Mouse (Mus musculus) neural tube, embryonic 14.5 days (tissue): ENCODE measurements around the gene Specc1l. TPM values are rescaled to one million over a fixed set of nuclear protein-coding genes. Genes with fewer than 3 reads are reported as not detected.
"Not testable (repeated sequence)": the region's sequence is repeated elsewhere in the genome, so short reads cannot be mapped to it uniquely, and the experiment has no call there.

Experiments used
- ATAC-seq: fragments of 200-750 bp; cut with Nextera tagmentation; 2 replicates; pipeline ENCODE4 v1.8.0; 2017; ENCODE audit warnings: low read depth, mild to moderate bottlenecking, moderate TSS enrichment, moderate library complexity
- H3K27ac ChIP-seq: fragments of 300-500 bp; sonication (generic); 2 replicates; pipeline ENCODE4 v1.5.1; 2014; ENCODE audit warnings: low read depth, mild to moderate bottlenecking, control low read depth, low read length, moderate library complexity, mixed read lengths
- H3K27me3 ChIP-seq: fragments of 300-500 bp; sonication (generic); 2 replicates; pipeline ENCODE4 v1.6.1; 2014; ENCODE audit warnings: low read length; ENCODE audit not compliant: control insufficient read depth, insufficient read depth
- H3K36me3 ChIP-seq: fragments of 300-500 bp; sonication (generic); 2 replicates; pipeline ENCODE4 v1.6.1; 2014; ENCODE audit warnings: low read length, mixed read lengths; ENCODE audit not compliant: control insufficient read depth, insufficient read depth
- H3K4me1 ChIP-seq: fragments of 300-500 bp; sonication (generic); 2 replicates; pipeline ENCODE4 v1.6.1; 2014; ENCODE audit warnings: low read length; ENCODE audit not compliant: control insufficient read depth, insufficient read depth
- H3K4me2 ChIP-seq: fragments of 300-500 bp; sonication (generic); 2 replicates; pipeline ENCODE4 v1.6.1; 2014; ENCODE audit warnings: mild to moderate bottlenecking, low read depth, low read length, control low read depth
- H3K4me3 ChIP-seq: fragments of 300-500 bp; sonication (generic); 2 replicates; pipeline ENCODE4 v1.5.1; 2014; ENCODE audit warnings: low read depth, low read length, control low read depth, mixed read lengths
- H3K9ac ChIP-seq: fragments of 300-500 bp; sonication (generic); replicated peaks from 2 replicates; pipeline ENCODE4 v1.6.1; 2014; ENCODE audit warnings: low read depth, mild to moderate bottlenecking, control low read depth, low read length, mixed read lengths
- H3K9me3 ChIP-seq: fragments of 300-500 bp; sonication (generic); 2 replicates; pipeline ENCODE4 v1.6.1; 2016; ENCODE audit warnings: low read length; ENCODE audit not compliant: control insufficient read depth
- WGBS: fragments of 180-500 bp; shearing (Covaris S2); extraction: QIAGEN DNeasy Blood & Tissue Kit; methylation state at CpG from one replicate; pipeline ENCODE4 v1.1.7; 2014; 5-methylcytosine and 5-hydroxymethylcytosine counted together
- polyA plus RNA-seq: library from polyadenylated mRNA; unstranded; fragments of >200 nt; fragmentation: Nextera tagmentation; extraction: Ambion mirVana; gene quantifications from 2 replicates; pipeline ENCODE4 v1.2.1, GENCODE M21; 2014

Specc1l gene
- polyA plus RNA-seq, 1 experiment from 2014 or later = 25.5 TPM

DNA sequence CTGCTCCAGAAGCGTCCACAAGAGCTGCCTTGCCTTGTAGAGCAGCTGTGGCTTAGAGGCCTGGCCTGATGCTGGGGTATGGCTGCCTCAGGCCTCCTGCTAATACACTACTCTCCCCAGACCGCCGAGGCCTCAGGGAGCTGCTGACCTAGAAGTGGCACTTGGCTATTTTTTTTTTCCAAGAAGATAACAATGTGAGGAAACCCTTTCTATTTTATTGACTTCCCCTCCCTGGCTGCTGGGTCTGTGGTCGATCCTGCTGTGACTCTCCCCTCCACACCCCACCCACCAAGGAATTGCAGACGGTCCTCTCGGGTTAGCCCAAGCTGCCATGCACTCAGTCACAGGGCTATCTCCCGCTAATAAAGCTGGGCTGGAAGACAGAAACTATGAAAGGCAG lies 122.3 kb downstream of the Specc1l start:
- Histone ChIP-seq H3K27me3 (no peaks in the 10 kb centered on the region), H3K4me2 (no peak overlapping the region), H3K4me3 (no peak overlapping the region), H3K9me3 (no peaks in the 10 kb centered on the region), H3K27ac (no peak overlapping the region), H3K9ac (no peak overlapping the region), H3K36me3 (no peaks in the 10 kb centered on the region), H3K4me1 (no peaks in the 10 kb centered on the region)
- 72% methylated on average over 7 of the region's 7 CpGs for WGBS
- ATAC-seq = no peak

DNA sequence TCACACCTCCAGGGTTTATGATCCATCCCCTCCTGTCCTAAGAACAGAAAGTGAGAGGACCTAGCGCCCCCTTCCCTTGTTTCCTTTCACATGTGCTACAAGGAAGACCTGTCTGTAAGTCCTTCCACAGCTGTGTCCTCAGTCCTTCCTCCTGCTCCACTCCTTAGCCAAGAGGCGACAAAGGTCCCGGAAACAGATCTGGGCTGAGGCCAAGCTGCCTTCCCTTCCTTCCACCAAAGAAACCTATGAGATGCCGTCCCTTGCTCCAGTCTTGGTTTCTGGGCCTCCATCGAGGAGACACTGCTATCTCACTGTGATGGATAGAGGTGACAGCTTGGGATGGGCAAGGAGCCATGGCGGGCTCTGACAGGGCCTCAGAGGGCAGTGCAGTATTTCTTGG lies 123.2 kb downstream of the Specc1l start:
- 90% methylated on average over 6 of the region's 6 CpGs for WGBS
- H3K4me1 ChIP-seq = no peaks in the 10 kb centered on the region
- no peak overlapping the region for H3K4me2 ChIP-seq
- H3K27me3 ChIP-seq = no peaks in the 10 kb centered on the region
- H3K9ac ChIP-seq = no peak overlapping the region
- H3K36me3 ChIP-seq = no peaks in the 10 kb centered on the region
- no peak overlapping the region for H3K27ac ChIP-seq
- ATAC-seq = no peak
- no peak overlapping the region for H3K4me3 ChIP-seq
- no peaks in the 10 kb centered on the region for H3K9me3 ChIP-seq

DNA sequence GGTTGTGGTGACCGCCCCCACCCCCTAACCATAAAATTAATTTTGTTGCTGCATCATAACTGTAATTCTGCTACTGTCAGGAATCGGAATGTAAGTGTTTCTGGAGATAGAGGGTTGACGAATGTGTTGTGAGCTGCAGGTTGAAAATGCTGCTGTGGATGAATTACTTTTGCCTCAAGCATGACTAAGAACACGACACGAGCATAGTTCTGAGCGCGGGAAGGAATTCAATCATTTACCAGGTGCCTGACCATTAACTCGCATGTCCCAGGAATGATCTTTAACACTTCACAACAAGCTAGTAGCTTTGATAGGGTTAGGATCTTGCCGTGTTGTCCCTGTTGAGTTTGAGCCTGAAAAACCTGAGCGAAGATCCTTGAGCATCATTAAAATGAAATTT lies 125.4 kb downstream of the Specc1l start:
- Histone ChIP-seq H3K4me1 (no peaks in the 10 kb centered on the region), H3K9ac (no peak overlapping the region), H3K9me3 (no peaks in the 10 kb centered on the region), H3K27me3 (no peaks in the 10 kb centered on the region), H3K4me2 (no peak overlapping the region), H3K4me3 (no peak overlapping the region), H3K27ac (no peak overlapping the region), H3K36me3 (no peaks in the 10 kb centered on the region)
- WGBS = 69% methylated on average over 10 of the region's 10 CpGs
- no peak for ATAC-seq

DNA sequence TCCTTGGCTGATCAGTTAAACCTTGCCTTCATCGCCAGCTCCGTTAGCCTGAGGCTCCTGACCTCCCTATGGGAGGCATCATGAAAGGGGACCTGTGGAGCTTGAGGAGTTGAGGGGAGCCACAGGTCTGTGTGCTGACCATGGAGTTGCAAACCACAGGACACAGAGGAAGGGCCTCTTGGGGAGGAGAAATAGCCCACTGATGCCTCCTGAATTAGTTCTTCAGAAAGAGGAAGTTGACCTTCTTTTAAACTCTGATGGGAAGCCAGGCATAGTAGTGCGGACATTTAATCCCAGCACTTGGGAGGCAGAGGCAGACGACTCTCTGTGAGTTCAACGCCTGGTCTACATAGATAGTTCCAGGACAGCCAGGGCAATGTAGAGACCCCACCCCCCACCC lies 127.0 kb downstream of the Specc1l start:
- no peaks in the 10 kb centered on the region for H3K36me3 ChIP-seq
- no peak overlapping the region for H3K27ac ChIP-seq
- H3K9ac ChIP-seq = no peak overlapping the region
- 86% methylated on average over 5 of the region's 5 CpGs for WGBS
- H3K4me1 ChIP-seq = no peaks in the 10 kb centered on the region
- H3K4me3 ChIP-seq = no peak overlapping the region
- ATAC-seq = no peak
- H3K27me3 ChIP-seq = no peaks in the 10 kb centered on the region
- no peak overlapping the region for H3K4me2 ChIP-seq
- H3K9me3 ChIP-seq = no peaks in the 10 kb centered on the region

DNA sequence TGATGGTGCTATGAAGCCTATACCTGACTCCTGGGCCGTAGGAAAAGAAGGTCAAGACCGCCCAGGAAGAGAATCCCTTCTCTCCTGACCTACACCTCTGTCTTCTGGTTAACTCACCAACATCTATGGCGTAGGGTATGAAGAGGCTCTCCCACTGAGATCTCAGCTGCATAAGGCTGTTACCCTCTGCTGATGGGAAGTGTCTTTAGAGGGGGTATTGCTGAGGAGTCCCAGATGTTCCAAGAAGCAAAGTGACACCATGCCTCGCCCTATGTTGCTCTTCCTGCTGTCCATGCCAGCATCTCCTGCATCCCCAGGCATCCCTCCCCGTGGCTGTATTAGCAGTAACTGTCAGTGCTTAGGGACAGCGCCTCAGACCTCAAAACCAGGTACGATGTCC lies 127.5 kb downstream of the Specc1l start:
- H3K9me3 ChIP-seq = no peaks in the 10 kb centered on the region
- H3K27ac ChIP-seq = no peak overlapping the region
- 92% methylated on average over 7 of the region's 7 CpGs for WGBS
- ATAC-seq = no peak
- no peaks in the 10 kb centered on the region for H3K27me3 ChIP-seq
- H3K9ac ChIP-seq = no peak overlapping the region
- no peak overlapping the region for H3K4me2 ChIP-seq
- no peak overlapping the region for H3K4me3 ChIP-seq
- H3K36me3 ChIP-seq = no peaks in the 10 kb centered on the region
- no peaks in the 10 kb centered on the region for H3K4me1 ChIP-seq

DNA sequence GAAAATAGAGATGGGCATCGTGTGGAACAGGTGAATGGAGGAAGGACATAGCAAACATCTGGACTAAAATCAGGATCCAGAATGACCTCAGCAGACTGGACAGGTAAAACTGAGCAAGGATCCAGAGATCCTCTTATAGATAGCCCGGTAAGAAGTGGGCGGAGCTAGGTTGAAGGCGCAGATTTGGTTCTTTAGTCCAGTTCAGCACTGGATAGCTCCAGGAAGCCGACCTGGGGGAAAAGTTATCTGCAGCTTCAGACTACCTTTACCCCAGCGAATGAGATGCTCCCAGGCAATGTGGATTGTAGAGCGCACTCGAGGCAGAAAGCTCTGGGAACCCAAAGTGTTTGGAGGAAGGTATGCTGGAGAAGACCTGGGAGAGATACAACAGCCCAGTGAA lies 130.1 kb downstream of the Specc1l start:
- no peaks in the 10 kb centered on the region for H3K36me3 ChIP-seq
- H3K4me3 ChIP-seq = no peak overlapping the region
- no peaks in the 10 kb centered on the region for H3K4me1 ChIP-seq
- H3K4me2 ChIP-seq = no peak overlapping the region
- H3K9me3 ChIP-seq = no peaks in the 10 kb centered on the region
- no peak for ATAC-seq
- 47% methylated on average over 8 of the region's 8 CpGs for WGBS
- no peaks in the 10 kb centered on the region for H3K27me3 ChIP-seq
- no peak overlapping the region for H3K9ac ChIP-seq
- no peak overlapping the region for H3K27ac ChIP-seq

DNA sequence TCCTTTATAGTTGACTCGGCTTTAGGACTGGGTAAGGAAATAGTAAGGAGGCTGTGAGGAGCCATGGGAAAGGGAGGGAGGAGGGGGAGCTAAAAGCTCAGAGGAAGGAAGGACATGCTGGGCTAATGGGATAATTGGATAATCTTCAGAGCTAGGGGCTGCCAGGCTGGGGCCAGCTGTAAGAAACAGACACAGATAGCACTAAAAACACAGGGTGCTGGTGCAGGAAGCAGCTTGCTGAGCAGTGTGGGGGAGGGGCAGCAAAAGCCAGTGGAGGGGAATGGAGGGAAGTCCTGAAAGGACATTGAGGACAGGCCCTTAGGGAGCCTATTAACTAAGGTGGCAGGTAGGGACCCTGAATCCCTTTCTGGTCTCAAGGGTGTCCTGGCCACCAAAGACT lies 132.7 kb downstream of the Specc1l start:
- H3K9me3 ChIP-seq, H3K4me2 ChIP-seq, ATAC-seq, H3K4me3 ChIP-seq, H3K9ac ChIP-seq, H3K27me3 ChIP-seq, H3K36me3 ChIP-seq, H3K4me1 ChIP-seq, H3K27ac ChIP-seq: not testable (repeated sequence)
- 41% methylated on average over 1 of the region's 1 CpGs for WGBS

DNA sequence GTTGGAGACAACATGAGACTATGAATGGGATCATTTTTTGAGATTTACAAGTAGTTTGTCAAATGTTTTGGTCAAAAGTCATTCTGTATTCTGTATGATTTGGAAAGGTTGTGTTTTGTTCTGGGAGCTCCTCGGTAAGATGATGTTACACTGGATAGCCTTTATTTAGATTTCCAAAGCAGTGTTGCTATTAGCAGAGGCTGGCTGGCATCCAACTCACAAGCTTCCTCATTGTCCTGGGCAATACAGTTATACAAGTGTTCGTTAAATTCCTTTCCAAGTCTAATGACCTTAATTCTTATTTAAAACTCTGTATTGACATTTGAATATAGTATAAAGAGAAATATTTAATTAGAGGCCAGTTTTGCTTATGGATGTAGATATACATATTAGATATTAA lies 133.4 kb downstream of the Specc1l start:
- H3K9ac ChIP-seq = no peak overlapping the region
- ATAC-seq = no peak
- H3K27me3 ChIP-seq = no peaks in the 10 kb centered on the region
- 55% methylated on average over 2 of the region's 2 CpGs for WGBS
- H3K9me3 ChIP-seq = no peaks in the 10 kb centered on the region
- no peak overlapping the region for H3K4me2 ChIP-seq
- no peak overlapping the region for H3K4me3 ChIP-seq
- H3K27ac ChIP-seq = no peak overlapping the region
- no peaks in the 10 kb centered on the region for H3K36me3 ChIP-seq
- no peaks in the 10 kb centered on the region for H3K4me1 ChIP-seq

DNA sequence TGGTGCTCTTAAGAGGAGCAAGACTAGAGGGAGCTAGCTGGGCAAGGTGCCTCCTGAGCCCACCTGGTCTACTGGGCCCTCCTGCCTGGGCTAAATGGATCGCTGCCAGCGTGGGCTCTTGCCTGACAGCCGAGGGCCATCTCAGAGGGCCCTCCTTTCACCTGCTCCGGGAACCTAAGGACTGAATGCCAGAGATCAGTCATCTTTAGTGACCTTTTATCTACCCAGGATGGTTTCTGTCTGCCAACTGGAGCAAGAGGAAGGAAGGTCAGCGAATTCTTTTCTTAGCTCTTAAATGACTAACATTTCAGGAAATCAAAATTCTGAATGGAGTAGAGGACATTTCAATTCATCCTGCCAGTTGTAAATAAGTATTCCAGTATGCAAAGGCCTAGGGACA lies 138.7 kb downstream of the Specc1l start:
- no peak for ATAC-seq
- Histone ChIP-seq H3K4me1 (no peaks in the 10 kb centered on the region), H3K4me3 (no peak overlapping the region), H3K4me2 (no peak overlapping the region), H3K9ac (no peak overlapping the region), H3K36me3 (no peaks in the 10 kb centered on the region), H3K27ac (no peak overlapping the region), H3K27me3 (no peaks in the 10 kb centered on the region), H3K9me3 (no peaks in the 10 kb centered on the region)
- WGBS = 91% methylated on average over 5 of the region's 5 CpGs

DNA sequence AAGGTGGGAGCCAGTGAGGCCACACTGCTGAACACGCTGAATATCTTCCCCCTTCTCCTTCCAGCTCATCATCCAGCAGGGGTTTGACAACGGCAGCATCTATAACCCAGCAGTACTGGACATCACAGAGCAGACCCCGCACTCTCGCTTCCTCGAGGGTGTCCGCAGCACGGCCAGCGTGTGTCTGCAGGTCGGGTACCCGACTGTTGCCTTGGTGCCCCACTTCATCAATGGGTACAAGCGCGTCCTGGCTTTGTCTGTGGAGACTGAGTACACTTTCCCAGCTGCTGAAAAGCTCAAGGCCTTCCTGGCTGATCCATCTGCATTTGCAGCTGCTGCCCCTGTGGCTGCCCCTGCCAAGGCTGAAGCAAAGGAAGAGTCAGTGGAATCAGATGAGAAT lies 140.7 kb downstream of the Specc1l start:
- no peaks in the 10 kb centered on the region for H3K4me1 ChIP-seq
- WGBS = 97% methylated on average over 12 of the region's 12 CpGs
- no peak overlapping the region for H3K4me2 ChIP-seq
- no peak overlapping the region for H3K4me3 ChIP-seq
- no peaks in the 10 kb centered on the region for H3K27me3 ChIP-seq
- no peaks in the 10 kb centered on the region for H3K36me3 ChIP-seq
- no peaks in the 10 kb centered on the region for H3K9me3 ChIP-seq
- no peak overlapping the region for H3K9ac ChIP-seq
- H3K27ac ChIP-seq = no peak overlapping the region
- no peak for ATAC-seq
